Mouse (Mus musculus): ENCODE measurements around the gene 2310046K23Rik. TPM values are rescaled to one million over a fixed set of nuclear protein-coding genes. Genes with fewer than 3 reads are reported as not detected.

Gene 2310046K23Rik
- not detected in 2 replicates for polyA plus RNA-seq (2012; rRNA removed)
- polyA plus RNA-seq (2014; fragmentation: Nextera tagmentation; extraction: Ambion mirVana) = not detected in 2 replicates

DNA sequence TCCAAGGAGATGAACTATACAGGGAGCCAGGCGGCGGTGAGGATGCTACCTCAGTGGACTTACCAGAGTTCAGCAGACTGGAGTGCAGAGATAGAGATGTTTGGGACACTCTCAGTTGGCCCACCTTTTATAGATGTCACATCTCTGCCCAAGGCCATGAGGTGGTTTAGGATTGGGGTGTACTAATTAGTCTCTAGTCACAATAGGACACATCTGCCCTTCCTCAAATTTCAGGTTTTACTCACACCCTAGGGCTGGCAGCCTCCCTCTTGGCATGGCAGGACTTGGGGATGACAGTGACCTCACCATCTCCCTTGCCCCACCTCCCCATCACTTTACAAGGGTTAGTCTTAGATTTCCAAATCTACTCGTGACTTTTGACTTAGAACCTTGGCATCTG, at the start of gene 2310046K23Rik:
Gene 2310046K23Rik, minus strand, starts transcription at position 101 of the 400 bp plus-strand sequence.
- no peak within 1 kb of the TSS for H3K4me2 ChIP-seq (ENCODE audit: low read depth)
- no peak within 1 kb of the TSS for H3K9ac ChIP-seq (replicated peaks)
- no peaks in the 10 kb centered on the region for H3K27me3 ChIP-seq (ENCODE audit: control insufficient read depth, insufficient read depth, low read length)
- H3K4me3 ChIP-seq (ENCODE audit: insufficient read depth in 1 of 2, low read depth in 2 of 2, low read length in 2 of 2) = no peak within 1 kb of the TSS
- no peak within 1 kb of the TSS for H3K27ac ChIP-seq
- no peaks in the 10 kb centered on the region for H3K9me3 ChIP-seq (ENCODE audit: control insufficient read depth, low read length)
- no peaks in the 10 kb centered on the region for H3K36me3 ChIP-seq (replicated peaks; ENCODE audit: control insufficient read depth, insufficient read depth, low read depth)
- ATAC-seq (ENCODE audit: insufficient read depth) (no peak), DNase-seq (ENCODE audit: low read depth in 3 of 3, low spot score in 3 of 3) (no peak)
- 67% methylated on average over 3 of the region's 3 CpGs for WGBS (ENCODE audit: insufficient replicate concordance)
- H3K4me1 ChIP-seq (replicated peaks; ENCODE audit: control insufficient read depth in 2 of 2, insufficient read depth in 2 of 2, low read length in 1 of 2) = no peaks in the 10 kb centered on the region
- TF ChIP-seq EP300 (IDR thresholded peaks at IDR 0.05; ENCODE audit: low read depth) (no peak), CTCF (IDR thresholded peaks at IDR 0.05; ENCODE audit: low read depth) (no peak)

GRCm38 (mm10) chr3:92583164-92583826, 49.0 kb upstream of the 2310046K23Rik start:
- no peak overlapping the region for H3K27ac ChIP-seq
- 52% methylated on average over 3 of the region's 3 CpGs for WGBS (ENCODE audit: insufficient replicate concordance)
- TF ChIP-seq CTCF (IDR thresholded peaks at IDR 0.05; ENCODE audit: low read depth) = no peak
- TF ChIP-seq EP300 (IDR thresholded peaks at IDR 0.05; ENCODE audit: low read depth) = no peak
- H3K9ac ChIP-seq (replicated peaks) = no peak overlapping the region
- no peak overlapping the region for H3K4me2 ChIP-seq (ENCODE audit: low read depth)
- H3K4me1 ChIP-seq (replicated peaks; ENCODE audit: control insufficient read depth in 2 of 2, insufficient read depth in 2 of 2, low read length in 1 of 2) = no peaks in the 10 kb centered on the region
- H3K4me3 ChIP-seq (ENCODE audit: insufficient read depth in 1 of 2, low read depth in 2 of 2, low read length in 2 of 2) = no peak overlapping the region
- ATAC-seq (ENCODE audit: insufficient read depth) = no peak
- H3K27me3 ChIP-seq (ENCODE audit: control insufficient read depth, insufficient read depth, low read length) = no peaks in the 10 kb centered on the region
- H3K9me3 ChIP-seq (ENCODE audit: control insufficient read depth, low read length) = no peaks in the 10 kb centered on the region
- H3K36me3 ChIP-seq (replicated peaks; ENCODE audit: control insufficient read depth, insufficient read depth, low read depth) = no peaks in the 10 kb centered on the region
- no peak for DNase-seq (ENCODE audit: low read depth in 3 of 3, low spot score in 3 of 3)

GRCm38 (mm10) chr3:92579508-92579907, 45.2 kb upstream of the 2310046K23Rik start:
- ATAC-seq (ENCODE audit: insufficient read depth) = no peak
- no peak overlapping the region for H3K27ac ChIP-seq

DNA sequence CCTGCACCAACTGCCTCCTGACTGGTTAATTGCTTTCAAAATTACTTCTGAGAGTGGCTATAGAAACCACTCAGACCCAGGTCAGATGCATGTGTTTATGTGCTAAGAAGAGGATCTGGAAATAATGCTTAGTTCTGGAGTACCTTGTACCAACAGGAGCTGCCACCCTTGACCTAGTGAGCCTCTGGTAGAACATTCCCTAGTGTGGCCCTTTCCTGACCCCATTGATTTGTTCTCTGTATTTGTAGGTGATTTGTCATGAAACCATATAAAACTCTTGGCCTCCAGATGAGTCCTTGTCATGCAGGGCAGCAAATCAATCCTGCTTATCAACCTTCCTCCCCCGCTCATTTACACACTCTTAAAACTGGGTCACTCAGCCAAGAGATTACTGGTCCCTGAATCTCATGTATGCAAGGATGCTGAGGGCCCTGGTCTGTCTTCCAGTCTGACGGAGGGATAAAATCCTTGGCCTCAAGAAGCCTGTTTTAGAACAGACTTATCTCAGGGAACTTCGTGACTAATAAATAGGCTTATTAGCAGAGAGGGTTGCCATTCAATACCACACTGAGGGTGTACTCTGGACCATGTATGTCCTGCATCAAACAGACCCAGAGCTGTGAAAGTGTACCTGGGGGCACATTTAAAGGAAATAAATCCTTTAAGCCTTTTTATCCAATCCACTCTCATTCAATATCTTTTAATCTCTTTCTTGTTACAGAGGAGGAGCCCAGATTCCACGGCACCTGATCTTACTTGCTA, 44.5 kb upstream of the 2310046K23Rik start:
- TF ChIP-seq CTCF (IDR thresholded peaks at IDR 0.05; ENCODE audit: low read depth) (no peak), EP300 (IDR thresholded peaks at IDR 0.05; ENCODE audit: low read depth) (no peak)
- Histone ChIP-seq H3K36me3 (replicated peaks; ENCODE audit: control insufficient read depth, insufficient read depth, low read depth) (no peaks in the 10 kb centered on the region), H3K4me1 (replicated peaks; ENCODE audit: control insufficient read depth in 2 of 2, insufficient read depth in 2 of 2, low read length in 1 of 2) (no peaks in the 10 kb centered on the region), H3K27me3 (ENCODE audit: control insufficient read depth, insufficient read depth, low read length) (no peaks in the 10 kb centered on the region), H3K9ac (replicated peaks) (no peak overlapping the region), H3K4me2 (ENCODE audit: low read depth) (no peak overlapping the region), H3K9me3 (ENCODE audit: control insufficient read depth, low read length) (no peaks in the 10 kb centered on the region), H3K27ac (no peak overlapping the region), H3K4me3 (ENCODE audit: insufficient read depth in 1 of 2, low read depth in 2 of 2, low read length in 2 of 2) (no peak overlapping the region)
- no peak for ATAC-seq (ENCODE audit: insufficient read depth)
- DNase-seq (ENCODE audit: low read depth in 3 of 3, low spot score in 3 of 3) = no peak
- WGBS (ENCODE audit: insufficient replicate concordance) = 51% methylated on average over 4 of the region's 4 CpGs

More at GRCm38 (mm10) chr3:92579508-92579907, 45.2 kb upstream of the 2310046K23Rik start:
- Histone ChIP-seq H3K9me3 (ENCODE audit: control insufficient read depth, low read length) (no peaks in the 10 kb centered on the region), H3K4me2 (ENCODE audit: low read depth) (no peak overlapping the region), H3K9ac (replicated peaks) (no peak overlapping the region), H3K4me1 (replicated peaks; ENCODE audit: control insufficient read depth in 2 of 2, insufficient read depth in 2 of 2, low read length in 1 of 2) (no peaks in the 10 kb centered on the region), H3K36me3 (replicated peaks; ENCODE audit: control insufficient read depth, insufficient read depth, low read depth) (no peaks in the 10 kb centered on the region), H3K27me3 (ENCODE audit: control insufficient read depth, insufficient read depth, low read length) (no peaks in the 10 kb centered on the region), H3K4me3 (ENCODE audit: insufficient read depth in 1 of 2, low read depth in 2 of 2, low read length in 2 of 2) (no peak overlapping the region)
- no peak for TF ChIP-seq CTCF (IDR thresholded peaks at IDR 0.05; ENCODE audit: low read depth)
- TF ChIP-seq EP300 (IDR thresholded peaks at IDR 0.05; ENCODE audit: low read depth) = no peak
- WGBS (ENCODE audit: insufficient replicate concordance) = 60% methylated on average over 1 of the region's 1 CpGs
- DNase-seq (ENCODE audit: low read depth in 3 of 3, low spot score in 3 of 3) = no peak

DNA sequence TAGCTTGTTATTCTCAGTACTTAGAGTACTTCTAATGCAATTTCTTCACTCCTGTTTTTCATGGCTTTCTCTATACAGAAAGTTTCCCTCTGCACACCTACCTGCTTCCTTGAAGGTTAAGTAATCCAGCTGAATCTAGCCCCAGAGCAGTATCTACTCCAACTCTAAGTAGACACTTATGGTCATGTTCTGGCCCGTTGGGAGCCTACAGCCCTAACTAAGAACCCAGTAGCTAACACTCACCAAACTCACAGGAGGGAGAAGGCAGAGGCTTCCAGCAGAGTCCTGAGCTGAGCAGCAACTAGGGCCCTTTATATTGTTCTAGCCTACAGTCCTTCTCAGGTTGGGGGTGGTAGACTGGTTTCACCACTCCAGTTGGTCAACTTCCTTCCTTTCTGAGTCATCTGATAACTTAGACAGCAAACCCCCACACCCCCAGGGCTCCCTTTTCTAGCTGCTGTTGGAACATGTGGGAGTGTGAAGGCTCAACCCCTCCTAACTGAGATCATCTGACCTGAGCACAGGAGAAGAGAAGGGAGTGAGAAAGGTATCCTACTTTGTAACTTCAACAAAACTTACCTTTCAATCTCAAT, 39.2 kb upstream of the 2310046K23Rik start, which contains the start of gene Ivl:
Gene Ivl, minus strand, starts transcription at position 287 of the 593 bp plus-strand sequence.
- ATAC-seq (ENCODE audit: insufficient read depth) = no peak
- TF ChIP-seq EP300 (IDR thresholded peaks at IDR 0.05; ENCODE audit: low read depth) (no peak), CTCF (IDR thresholded peaks at IDR 0.05; ENCODE audit: low read depth) (no peak)
- H3K27ac ChIP-seq = no peak within 1 kb of the TSS
- no peak within 1 kb of the TSS for H3K4me2 ChIP-seq (ENCODE audit: low read depth)
- H3K9ac ChIP-seq (replicated peaks) = no peak within 1 kb of the TSS
- H3K27me3 ChIP-seq (ENCODE audit: control insufficient read depth, insufficient read depth, low read length) = no peaks in the 10 kb centered on the region
- no peaks in the 10 kb centered on the region for H3K4me1 ChIP-seq (replicated peaks; ENCODE audit: control insufficient read depth in 2 of 2, insufficient read depth in 2 of 2, low read length in 1 of 2)
- H3K9me3 ChIP-seq (ENCODE audit: control insufficient read depth, low read length) = no peaks in the 10 kb centered on the region
- no peak within 1 kb of the TSS for H3K4me3 ChIP-seq (ENCODE audit: insufficient read depth in 1 of 2, low read depth in 2 of 2, low read length in 2 of 2)
- WGBS (ENCODE audit: insufficient replicate concordance) = 32% methylated on average over 1 of the region's 1 CpGs
- H3K36me3 ChIP-seq (replicated peaks; ENCODE audit: control insufficient read depth, insufficient read depth, low read depth) = no peaks in the 10 kb centered on the region
- no peak for DNase-seq (ENCODE audit: low read depth in 3 of 3, low spot score in 3 of 3)

All from liver, embryonic 14.5 days (tissue).